Mouse (Mus musculus) testis, adult 10 weeks (tissue): Measurements from ENCODE around the gene Cdc42ep4. TPM values are rescaled to one million over a fixed set of nuclear protein-coding genes. Genes with fewer than 3 reads are reported as not detected.

Experiments
- polyA plus RNA-seq: library from polyadenylated mRNA; stranded (reverse); fragments of 350-450 nt; fragmentation: Illumina TruSeq; extraction: RNeasy Lipid Tissue Mini Kit (QIAGEN cat#74804); gene quantifications from one replicate; pipeline ENCODE4 v1.2.3, GENCODE M21; 2014; ENCODE audit warnings: low read depth, low replicate concordance

Cdc42ep4 gene
- polyA plus RNA-seq = 2.9 TPM

GRCm38 (mm10) chr11:113751484-113752084 is at the start of gene Cdc42ep4:
Cdc42ep4 (minus strand) TSS chr11:113751881.

DNA sequence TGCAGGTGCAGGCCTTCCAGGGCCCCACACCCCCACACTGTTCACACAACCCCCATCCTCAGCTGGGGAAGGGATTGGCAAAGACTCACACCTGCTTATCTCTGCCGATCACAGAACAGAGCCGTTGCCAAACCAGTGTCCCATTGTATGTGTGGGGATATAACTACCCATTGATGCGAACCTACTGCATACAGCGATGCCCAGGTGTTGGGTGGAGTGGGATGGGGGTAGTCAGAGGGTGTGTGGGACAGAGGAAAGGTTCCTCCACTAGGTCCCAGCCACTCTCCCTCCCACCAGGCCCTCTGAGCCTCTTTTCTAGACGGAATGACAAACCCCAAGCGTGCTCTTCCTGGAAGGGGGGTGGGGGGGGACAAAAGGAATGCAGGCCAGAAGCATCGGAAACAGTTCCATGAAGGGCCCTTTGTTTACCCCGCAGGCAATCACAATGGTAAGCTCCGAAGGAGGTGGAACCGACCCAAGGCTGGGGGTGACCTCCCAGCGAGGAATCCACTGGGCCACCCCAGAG is 41.9 kb downstream of the Cdc42ep4 start, which contains the start of gene Cpsf4l:
Gene Cpsf4l, minus strand, starts transcription at position 287 of the 526 bp plus-strand sequence.

GRCm38 (mm10) chr11:113683957-113684706 is 67.5 kb downstream of the Cdc42ep4 start, which contains the start of the genes Fam104a and D11Wsu47e:
Fam104a (minus strand) TSS chr11:113684155.
D11Wsu47e (plus strand) TSS chr11:113684412.

Other genes starting within 250 kb of the Cdc42ep4 start
- gene Sstr2, start 132.5 kb downstream of the Cdc42ep4 start, polyA plus RNA-seq = 0.24 TPM
- 5.3 TPM for gene Cog1, start 102.7 kb downstream of the Cdc42ep4 start, polyA plus RNA-seq
- 3.2 TPM for gene Slc39a11, start 101.8 kb downstream of the Cdc42ep4 start, polyA plus RNA-seq
- 38.1 TPM for gene Fam104a, start 67.7 kb downstream of the Cdc42ep4 start, polyA plus RNA-seq
- 209 TPM for gene D11Wsu47e, start 67.5 kb downstream of the Cdc42ep4 start, polyA plus RNA-seq
- gene Cpsf4l, start 41.9 kb downstream of the Cdc42ep4 start, polyA plus RNA-seq = 5.7 TPM